In the genomic region with DNA sequence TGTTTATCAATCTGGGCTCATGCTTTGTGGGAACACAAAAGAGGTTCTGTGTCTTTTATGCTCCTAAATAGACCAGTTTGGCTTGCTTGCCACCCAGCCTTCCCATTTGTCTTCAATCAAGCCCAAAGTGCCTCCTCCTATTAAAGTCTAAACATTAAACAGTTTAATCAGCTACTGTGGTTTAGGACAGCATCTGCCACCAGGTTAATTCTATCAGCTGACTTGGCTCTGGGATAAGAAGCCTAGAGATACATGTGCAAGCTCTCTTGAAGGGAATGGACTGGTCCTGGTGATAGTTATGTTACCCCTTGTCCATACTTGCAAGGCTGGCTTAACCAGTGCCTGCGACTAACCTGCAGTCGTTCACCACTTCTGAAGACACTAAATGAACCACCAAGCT, we compare ENCODE assay signal across 29 mouse cellular contexts. TPM values are rescaled to one million over a fixed set of nuclear protein-coding genes. Genes with fewer than 3 reads are reported as not detected.
DNase-seq lines count a peak whose midpoint lies in the region; ATAC-seq and TF ChIP-seq lines count a peak whose summit lies in the region.
"Had no signal": no experiment of that assay in that cellular context is flagged by ENCODE, and none has a peak within 500 bp of the region (broad histone marks: within the 10 kb centered on the region; RNA-seq: fewer than 3 reads in every experiment).

No protein-coding gene starts in this region.

- no peak for TF ChIP-seq CTCF in kidney, postnatal 0 days (IDR thresholded peaks at IDR 0.05; ENCODE audit: low read depth)

- H3K9me3 ChIP-seq in kidney, postnatal 0 days (replicated peaks; ENCODE audit: low read length), result no peaks in the 10 kb centered on the region
- H3K9me3 ChIP-seq: embryonic facial prominence, embryonic 12.5 days; embryonic facial prominence, embryonic 15.5 days; heart, embryonic 13.5 days; hindbrain, embryonic 10.5 days; hindbrain, embryonic 13.5 days had no signal

- no peaks in the 10 kb centered on the region for H3K4me1 ChIP-seq in kidney, postnatal 0 days (replicated peaks; ENCODE audit: insufficient read depth, low read length)
- H3K4me1 ChIP-seq: embryonic facial prominence, embryonic 12.5 days; embryonic facial prominence, embryonic 15.5 days had no signal

- H3K27ac ChIP-seq in kidney, postnatal 0 days, result 0 out of 2 replicates have a peak overlapping the region, but pooled peaks have one; percentile 25
- H3K27ac ChIP-seq: embryonic facial prominence, embryonic 12.5 days; embryonic facial prominence, embryonic 15.5 days; gastrocnemius, adult 2 months; heart, embryonic 13.5 days; hindbrain, embryonic 10.5 days; hindbrain, embryonic 13.5 days had no signal

- peaks cover 22% of the 10 kb centered on the region for H3K36me3 ChIP-seq in kidney, postnatal 0 days (ENCODE audit: insufficient read depth, low read length)

- H3K27me3 ChIP-seq in kidney, postnatal 0 days (ENCODE audit: insufficient read depth, low read length), result no peaks in the 10 kb centered on the region
- H3K27me3 ChIP-seq: embryonic facial prominence, embryonic 12.5 days; embryonic facial prominence, embryonic 15.5 days; heart, embryonic 13.5 days; hindbrain, embryonic 13.5 days had no signal

- DNase-seq in heart, adult 11 months, result peak; percentile 72
- DNase-seq in heart, postnatal 25 days (ENCODE audit: low spot score), result no peak
- DNase-seq in kidney, adult 18-20 months, result peak; percentile 29
- no peak for DNase-seq in kidney, postnatal 25 days
- DNase-seq in kidney, postnatal 0 days (ENCODE audit: low spot score), result no peak
- no peak for DNase-seq in kidney, postnatal 4 days
- peak; percentile 8 to 16 for DNase-seq in right cerebral cortex, postnatal 10 days (ENCODE audit: low spot score in 2 of 2)
- no peak for DNase-seq in right cerebral cortex, postnatal 25 days
- DNase-seq: adrenal gland, postnatal 10 days; adrenal gland, postnatal 36 days; cerebellum, adult 11 months; cerebellum, adult 9-11 months; cerebellum, postnatal 25 days; forebrain, postnatal 0 days; gastrocnemius, adult 2 months; gastrocnemius, postnatal 14 days; heart, adult 18-20 months; heart, postnatal 36 days had no signal

- H3K4me2 ChIP-seq in kidney, postnatal 0 days (ENCODE audit: low read length), result no peak overlapping the region
- H3K4me2 ChIP-seq: embryonic facial prominence, embryonic 12.5 days; embryonic facial prominence, embryonic 15.5 days; heart, embryonic 13.5 days; hindbrain, embryonic 13.5 days had no signal

- intact Hi-C loops in heart, postnatal 25 days (cut with DNase I), result no loop called here

- H3K4me3 ChIP-seq in kidney, postnatal 0 days (replicated peaks; ENCODE audit: low read depth, low read length), result no peak overlapping the region
- H3K4me3 ChIP-seq: embryonic facial prominence, embryonic 12.5 days; embryonic facial prominence, embryonic 15.5 days; gastrocnemius, adult 2 months; heart, embryonic 13.5 days; hindbrain, embryonic 10.5 days; hindbrain, embryonic 13.5 days had no signal

- no peak for ATAC-seq in kidney, postnatal 0 days (replicated peaks; ENCODE audit: low FRiP score, low read depth)
- ATAC-seq: activated CD4-positive, CD25-positive, alpha-beta regulatory T cell, adult 4 months; forebrain, embryonic 14.5 days; forebrain, postnatal 0 days; hindbrain, embryonic 16.5 days had no signal

- H3K9ac ChIP-seq in kidney, postnatal 0 days (ENCODE audit: low read depth, low read length), result no peak overlapping the region
- H3K9ac ChIP-seq: embryonic facial prominence, embryonic 12.5 days; embryonic facial prominence, embryonic 15.5 days; forebrain, postnatal 0 days; heart, embryonic 13.5 days; hindbrain, embryonic 13.5 days had no signal

- WGBS in kidney, postnatal 0 days, result 22% methylated on average over 2 of the region's 2 CpGs

RNA-seq across cellular contexts. Expression of gene Fbxo7, which starts 28.8 kb away (rescaled TPM):
- 10 to 100 TPM; 12.3 to 15.4 TPM for total RNA-seq in heart, postnatal 25 days (2021)
- 41.0 and 42.9 TPM in 2 replicates for polyA plus RNA-seq in kidney, postnatal 0 days (2015; fragmentation: Nextera tagmentation; extraction: Ambion mirVana)

RNA-seq across cellular contexts. Expression of gene Bpifc, which starts 38.8 kb away (rescaled TPM):
- total RNA-seq in heart, postnatal 25 days (2021), result not detected
- polyA plus RNA-seq in kidney, postnatal 0 days (2015; fragmentation: Nextera tagmentation; extraction: Ambion mirVana), result 0.25 and 0.38 TPM in 2 replicates
- total RNA-seq: ES-E14; gastrocnemius, adult 2 months; gastrocnemius, postnatal 14 days; gastrocnemius, postnatal 4 days; heart, adult 18-20 months; heart, postnatal 36 days had no signal
- polyA plus RNA-seq: embryonic facial prominence, embryonic 12.5 days; forebrain, embryonic 11.5 days; forebrain, embryonic 14.5 days; heart, embryonic 13.5 days; hindbrain, embryonic 13.5 days had no signal

Comparison
In these comparisons a context has a peak if more than half of its experiments do, and no peak if none do; other contexts are left out.
1. DNase-seq: peak in heart, adult 11 months (single experiment), kidney, adult 18-20 months (single experiment) and right cerebral cortex, postnatal 10 days (2 of 2); none in heart, postnatal 25 days (single experiment), kidney, postnatal 25 days (0 of 2), kidney, postnatal 0 days (single experiment), kidney, postnatal 4 days (0 of 2) and right cerebral cortex, postnatal 25 days (single experiment).